Mouse (Mus musculus): ENCODE measurements around the gene C1ra. TPM values are rescaled to one million over a fixed set of nuclear protein-coding genes. Genes with fewer than 3 reads are reported as not detected.
A peak's percentile ranks its signal among the peaks of the same experiment; 100 is the strongest.
"Not testable (repeated sequence)": the region's sequence is repeated elsewhere in the genome, so short reads cannot be mapped to it uniquely, and the experiment has no call there.

C1ra gene
- polyA plus RNA-seq, 1 experiment from 2014 or later = 0.12 TPM

- Histone ChIP-seq H3K4me3 (no peak overlapping the region), H3K9me3 (replicated peaks) (no peaks in the 10 kb centered on the region), H3K9ac (no peak overlapping the region), H3K36me3 (ENCODE audit: poor library complexity, severe bottlenecking) (no peaks in the 10 kb centered on the region), H3K27ac (no peak overlapping the region), H3K4me2 (no peak overlapping the region), H3K27me3 (no peaks in the 10 kb centered on the region), H3K4me1 (no peaks in the 10 kb centered on the region)
- 81% methylated on average over 6 of the region's 6 CpGs for WGBS
- ATAC-seq = no peak
These were observed 20.8 kb upstream of the C1ra start for GRCm38 (mm10) chr6:124491427-124491826.

GRCm38 (mm10) chr6:124492842-124493561 is 19.2 kb upstream of the C1ra start, which contains the start of gene C1rl:
C1rl (plus strand) TSS chr6:124493113.
- peak; percentile 69 for ATAC-seq
- 68% methylated on average over 3 of the region's 4 CpGs for WGBS
- H3K9me3 ChIP-seq (replicated peaks) = no peaks in the 10 kb centered on the region
- no peak within 1 kb of the TSS for H3K4me2 ChIP-seq
- no peaks in the 10 kb centered on the region for H3K36me3 ChIP-seq (ENCODE audit: poor library complexity, severe bottlenecking)
- H3K4me1 ChIP-seq = no peaks in the 10 kb centered on the region
- H3K9ac ChIP-seq = no peak within 1 kb of the TSS
- no peaks in the 10 kb centered on the region for H3K27me3 ChIP-seq
- no peak within 1 kb of the TSS for H3K27ac ChIP-seq
- no peak within 1 kb of the TSS for H3K4me3 ChIP-seq

- ATAC-seq = no peak
- Histone ChIP-seq H3K27ac (no peak overlapping the region), H3K9ac (no peak overlapping the region), H3K36me3 (ENCODE audit: poor library complexity, severe bottlenecking) (no peaks in the 10 kb centered on the region), H3K4me2 (no peak overlapping the region), H3K4me1 (no peaks in the 10 kb centered on the region), H3K27me3 (no peaks in the 10 kb centered on the region), H3K4me3 (no peak overlapping the region), H3K9me3 (replicated peaks) (no peaks in the 10 kb centered on the region)
- WGBS = 90% methylated on average over 5 of the region's 5 CpGs
These were observed 18.3 kb upstream of the C1ra start for GRCm38 (mm10) chr6:124493886-124494285.

DNA sequence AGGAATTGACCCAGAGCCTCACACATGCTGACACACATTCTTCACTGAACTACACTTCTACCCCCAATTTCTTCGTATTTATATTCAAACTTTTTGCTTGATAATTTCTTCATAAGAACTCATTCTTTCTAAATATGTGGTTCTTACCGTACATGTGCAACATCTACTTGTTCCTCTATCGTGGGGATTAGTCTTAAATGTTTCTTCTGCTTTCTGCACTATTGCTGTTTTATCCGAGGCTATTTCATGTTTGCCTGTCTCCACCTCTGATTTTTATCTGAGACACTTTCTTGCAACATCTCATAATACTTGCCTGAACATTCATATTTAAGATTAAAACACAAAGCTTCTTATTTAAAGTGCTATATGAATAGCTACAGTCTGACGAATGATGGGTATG is 16.2 kb upstream of the C1ra start:
- WGBS = 91% methylated on average over 5 of the region's 5 CpGs
- ATAC-seq = no peak

DNA sequence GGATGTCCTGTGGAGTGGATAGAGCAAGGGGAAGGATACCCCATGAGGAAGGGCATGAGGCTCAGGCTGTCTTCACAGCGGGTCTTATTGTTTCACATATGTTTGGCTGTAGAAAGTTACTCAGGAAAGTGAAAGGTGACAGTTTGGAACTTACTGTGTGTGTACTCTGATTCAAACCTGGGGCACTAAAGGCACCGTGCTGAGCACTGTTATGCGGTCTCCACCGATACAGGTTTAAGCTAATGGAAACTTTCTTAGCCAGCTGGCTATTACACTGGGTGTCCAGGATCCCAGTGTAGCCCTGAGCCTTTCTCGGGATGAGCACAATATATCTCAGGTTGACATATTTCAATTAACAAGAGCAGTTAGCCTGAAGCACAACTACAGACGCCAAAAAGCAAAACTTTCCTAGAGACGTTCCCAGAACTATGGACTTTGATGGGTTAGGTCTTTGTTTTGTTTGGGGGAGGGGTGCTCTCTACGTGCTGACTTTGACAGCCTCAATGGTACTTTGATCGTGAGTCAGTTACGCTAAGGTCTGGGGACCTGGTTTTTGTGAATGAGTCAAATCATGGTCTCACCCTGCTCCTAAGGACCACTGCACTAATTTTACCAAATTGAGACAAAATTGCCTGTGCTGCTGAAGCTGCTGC is 12.2 kb upstream of the C1ra start:
- no peak overlapping the region for H3K9ac ChIP-seq
- 47% methylated on average over 10 of the region's 10 CpGs for WGBS
- H3K36me3 ChIP-seq (ENCODE audit: poor library complexity, severe bottlenecking) = no peaks in the 10 kb centered on the region
- no peak overlapping the region for H3K4me2 ChIP-seq
- no peak overlapping the region for H3K4me3 ChIP-seq
- no peak for ATAC-seq
- no peaks in the 10 kb centered on the region for H3K9me3 ChIP-seq (replicated peaks)
- no peaks in the 10 kb centered on the region for H3K4me1 ChIP-seq
- H3K27me3 ChIP-seq = no peaks in the 10 kb centered on the region
- no peak overlapping the region for H3K27ac ChIP-seq

More for the DNA sequence above, 16.2 kb upstream of the C1ra start:
- H3K9ac ChIP-seq = no peak overlapping the region
- H3K9me3 ChIP-seq (replicated peaks) = no peaks in the 10 kb centered on the region
- no peaks in the 10 kb centered on the region for H3K4me1 ChIP-seq
- H3K36me3 ChIP-seq (ENCODE audit: poor library complexity, severe bottlenecking) = no peaks in the 10 kb centered on the region
- no peak overlapping the region for H3K27ac ChIP-seq
- H3K4me2 ChIP-seq = no peak overlapping the region
- no peaks in the 10 kb centered on the region for H3K27me3 ChIP-seq
- no peak overlapping the region for H3K4me3 ChIP-seq

- Histone ChIP-seq H3K4me3 (no peak overlapping the region), H3K9me3 (replicated peaks) (no peaks in the 10 kb centered on the region), H3K9ac (no peak overlapping the region), H3K27me3 (no peaks in the 10 kb centered on the region), H3K4me1 (no peaks in the 10 kb centered on the region), H3K36me3 (ENCODE audit: poor library complexity, severe bottlenecking) (no peaks in the 10 kb centered on the region), H3K4me2 (no peak overlapping the region), H3K27ac (no peak overlapping the region)
- 77% methylated on average over 4 of the region's 4 CpGs for WGBS
- no peak for ATAC-seq
These were observed 10.7 kb upstream of the C1ra start for GRCm38 (mm10) chr6:124501473-124501872.

DNA sequence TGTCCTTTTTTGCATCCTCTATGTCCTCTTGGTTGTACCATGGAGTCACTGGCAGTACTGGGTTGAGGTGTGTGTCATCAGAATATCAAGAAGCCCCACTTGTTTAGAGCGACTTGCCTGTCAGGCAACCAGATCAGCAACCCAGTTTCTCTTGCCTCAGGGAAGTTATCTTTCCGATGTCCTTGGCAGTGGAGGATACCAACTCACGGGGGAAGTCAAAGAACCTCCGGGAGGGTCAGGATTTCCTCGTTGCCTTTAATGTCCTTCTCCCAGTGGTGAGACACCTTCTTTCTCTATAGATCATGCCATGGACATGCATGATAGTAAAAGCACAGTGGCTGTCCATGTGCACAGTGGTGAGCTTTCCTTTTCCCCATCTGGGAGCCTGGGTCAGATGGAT is 10.2 kb upstream of the C1ra start:
- no peak overlapping the region for H3K9ac ChIP-seq
- 92% methylated on average over 5 of the region's 5 CpGs for WGBS
- H3K4me2 ChIP-seq = no peak overlapping the region
- no peak overlapping the region for H3K4me3 ChIP-seq
- H3K27ac ChIP-seq = no peak overlapping the region
- H3K36me3 ChIP-seq (ENCODE audit: poor library complexity, severe bottlenecking) = no peaks in the 10 kb centered on the region
- ATAC-seq = no peak
- no peaks in the 10 kb centered on the region for H3K27me3 ChIP-seq
- H3K4me1 ChIP-seq = no peaks in the 10 kb centered on the region
- no peaks in the 10 kb centered on the region for H3K9me3 ChIP-seq (replicated peaks)

- no peak for ATAC-seq
- no peak overlapping the region for H3K27ac ChIP-seq
- H3K4me3 ChIP-seq = no peak overlapping the region
- H3K27me3 ChIP-seq = no peaks in the 10 kb centered on the region
- H3K4me1 ChIP-seq = no peaks in the 10 kb centered on the region
- no peaks in the 10 kb centered on the region for H3K9me3 ChIP-seq (replicated peaks)
- no peaks in the 10 kb centered on the region for H3K36me3 ChIP-seq (ENCODE audit: poor library complexity, severe bottlenecking)
- no peak overlapping the region for H3K4me2 ChIP-seq
- WGBS = 85% methylated on average over 4 of the region's 4 CpGs
- H3K9ac ChIP-seq = no peak overlapping the region
These were observed 7.2 kb upstream of the C1ra start for GRCm38 (mm10) chr6:124505028-124505427.

GRCm38 (mm10) chr6:124506991-124507390 is 5.2 kb upstream of the C1ra start:
- no peak overlapping the region for H3K4me3 ChIP-seq
- no peaks in the 10 kb centered on the region for H3K36me3 ChIP-seq (ENCODE audit: poor library complexity, severe bottlenecking)
- no peaks in the 10 kb centered on the region for H3K9me3 ChIP-seq (replicated peaks)
- H3K9ac ChIP-seq = no peak overlapping the region
- no peak overlapping the region for H3K27ac ChIP-seq
- WGBS = 81% methylated on average over 6 of the region's 6 CpGs
- H3K27me3 ChIP-seq = no peaks in the 10 kb centered on the region
- no peak overlapping the region for H3K4me2 ChIP-seq
- H3K4me1 ChIP-seq = no peaks in the 10 kb centered on the region
- no peak for ATAC-seq

DNA sequence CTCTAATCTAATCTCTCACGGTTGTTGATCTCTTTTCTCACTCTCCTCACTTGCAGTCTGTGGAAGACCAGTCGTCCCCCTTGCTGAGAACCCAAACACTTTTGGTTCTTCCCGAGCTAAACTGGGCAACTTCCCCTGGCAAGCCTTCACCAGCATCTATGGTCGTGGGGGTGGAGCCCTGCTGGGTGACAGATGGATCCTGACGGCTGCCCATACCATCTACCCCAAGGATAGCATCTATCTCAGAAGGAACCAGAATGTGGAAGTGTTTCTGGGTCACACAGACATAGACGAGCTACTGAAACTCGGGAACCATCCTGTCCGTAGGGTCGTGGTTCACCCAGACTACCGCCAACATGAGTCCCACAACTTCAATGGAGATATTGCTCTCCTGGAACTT is 3.9 kb upstream of the C1ra start:
- Histone ChIP-seq H3K36me3 (ENCODE audit: poor library complexity, severe bottlenecking) (no peaks in the 10 kb centered on the region), H3K9ac (no peak overlapping the region), H3K4me3 (no peak overlapping the region), H3K4me1 (no peaks in the 10 kb centered on the region), H3K27me3 (no peaks in the 10 kb centered on the region), H3K9me3 (replicated peaks) (no peaks in the 10 kb centered on the region), H3K27ac (no peak overlapping the region), H3K4me2 (no peak overlapping the region)
- no peak for ATAC-seq
- WGBS = 86% methylated on average over 10 of the region's 10 CpGs

DNA sequence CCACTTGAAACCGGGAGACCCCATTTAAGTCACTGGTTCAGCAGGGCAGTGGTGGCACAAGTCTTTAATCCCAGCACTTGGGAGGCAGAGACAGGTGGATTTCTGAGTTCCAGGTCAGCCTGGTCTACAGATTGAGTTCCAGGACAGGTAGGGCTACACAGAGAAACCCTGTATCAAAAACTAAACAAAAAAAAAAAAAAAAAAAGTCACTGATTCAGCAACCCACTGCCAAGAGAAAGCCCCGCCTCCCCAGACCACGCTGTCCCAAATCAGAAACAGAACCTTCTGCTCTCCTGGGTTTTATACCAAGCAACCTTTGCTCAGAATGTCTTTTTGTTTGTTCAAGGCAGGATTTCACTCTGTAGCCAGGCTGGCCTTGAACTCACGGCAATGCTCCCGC is 3.0 kb upstream of the C1ra start:
- not testable (repeated sequence) for ATAC-seq; H3K9me3 ChIP-seq (replicated peaks); H3K27me3 ChIP-seq; H3K36me3 ChIP-seq (ENCODE audit: poor library complexity, severe bottlenecking); H3K27ac ChIP-seq; H3K9ac ChIP-seq; H3K4me2 ChIP-seq; H3K4me1 ChIP-seq; H3K4me3 ChIP-seq
- 93% methylated on average over 5 of the region's 5 CpGs for WGBS

- no peak overlapping the region for H3K9ac ChIP-seq
- H3K4me1 ChIP-seq = no peaks in the 10 kb centered on the region
- H3K27ac ChIP-seq = no peak overlapping the region
- no peaks in the 10 kb centered on the region for H3K36me3 ChIP-seq (ENCODE audit: poor library complexity, severe bottlenecking)
- no peak overlapping the region for H3K4me3 ChIP-seq
- ATAC-seq = no peak
- H3K27me3 ChIP-seq = no peaks in the 10 kb centered on the region
- H3K9me3 ChIP-seq (replicated peaks) = no peaks in the 10 kb centered on the region
- H3K4me2 ChIP-seq = no peak overlapping the region
- WGBS = 64% methylated on average over 6 of the region's 6 CpGs
These were observed 269 bp upstream of the C1ra start for GRCm38 (mm10) chr6:124511936-124512335.

DNA sequence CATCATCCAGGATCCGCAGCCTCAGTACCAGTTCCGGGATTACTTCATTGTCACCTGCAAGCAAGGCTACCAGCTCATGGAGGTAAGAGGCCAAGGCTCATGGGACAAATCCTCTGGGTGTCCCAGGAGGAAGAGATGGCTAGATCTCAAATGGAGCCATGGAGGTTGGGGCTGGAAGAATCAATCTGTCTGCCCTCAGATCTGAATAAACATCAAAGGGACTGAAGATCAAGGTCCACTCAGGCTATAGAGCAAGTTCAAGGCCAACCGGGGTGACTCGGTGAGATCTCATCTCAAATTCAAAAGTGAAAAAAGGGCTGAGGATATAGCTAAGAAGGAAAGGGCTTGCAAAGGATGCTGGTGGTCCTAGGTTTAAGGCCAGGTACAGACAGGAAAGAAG is 5.5 kb downstream of the C1ra start:
- not testable (repeated sequence) for H3K9ac ChIP-seq; H3K4me1 ChIP-seq; ATAC-seq; H3K4me2 ChIP-seq; H3K9me3 ChIP-seq (replicated peaks); H3K27ac ChIP-seq; H3K4me3 ChIP-seq; H3K36me3 ChIP-seq (ENCODE audit: poor library complexity, severe bottlenecking); H3K27me3 ChIP-seq
- WGBS = 93% methylated on average over 4 of the region's 4 CpGs
